Comparison of ENCODE assay signal across 8 mouse cellular contexts in the genomic region with DNA sequence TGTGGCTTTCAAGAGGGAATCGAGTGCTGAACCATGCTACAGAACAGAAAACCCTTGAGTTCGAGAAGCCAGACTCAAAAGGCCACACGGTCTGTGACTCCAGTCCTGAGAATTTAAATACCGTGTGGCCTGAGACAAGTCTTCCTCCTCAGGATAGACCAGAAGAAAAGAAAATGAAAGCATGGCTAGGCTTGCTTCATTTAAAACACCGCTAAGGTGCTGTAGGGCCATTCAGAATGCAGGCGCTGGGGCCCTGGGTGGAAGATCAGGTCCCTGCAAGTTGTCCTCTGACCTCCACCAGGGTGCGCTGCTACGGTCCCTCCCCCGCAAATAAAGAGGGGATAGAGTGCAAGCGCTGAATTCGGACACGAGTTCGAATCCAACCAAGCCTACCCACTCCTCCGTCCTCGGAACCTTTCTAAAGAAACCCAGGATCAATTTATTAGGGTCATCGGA. TPM values are rescaled to one million over a fixed set of nuclear protein-coding genes. Genes with fewer than 3 reads are reported as not detected.
DNase-seq lines count a peak whose midpoint lies in the region; ATAC-seq and TF ChIP-seq lines count a peak whose summit lies in the region.

No protein-coding gene starts in this region.

- H3K4me1 ChIP-seq in heart, embryonic 12.5 days (replicated peaks), result peaks cover 17% of the 10 kb centered on the region
- H3K4me1 ChIP-seq in kidney, postnatal 0 days (replicated peaks; ENCODE audit: insufficient read depth, low read length), result peaks cover 7% of the 10 kb centered on the region; the same call in 1 of the 2 replicates
- peaks cover 10% of the 10 kb centered on the region for H3K4me1 ChIP-seq in spleen, adult 2 months (ENCODE audit: control insufficient read depth, insufficient read depth, insufficient read length)

- peak overlapping the region; percentile 91 for H3K4me3 ChIP-seq in heart, embryonic 12.5 days
- H3K4me3 ChIP-seq in kidney, postnatal 0 days (replicated peaks; ENCODE audit: low read depth, low read length), result peak overlapping the region; percentile 59
- H3K4me3 ChIP-seq in macrophage (ENCODE audit: inconsistent target), result peak overlapping the region; percentile 74
- peak overlapping the region; percentile 82 for H3K4me3 ChIP-seq in spleen, adult 2 months (ENCODE audit: extremely low read depth, insufficient read depth, insufficient read length)

- H3K27ac ChIP-seq in heart, embryonic 12.5 days (ENCODE audit: poor library complexity, severe bottlenecking), result 0 out of 2 replicates have a peak overlapping the region, but pooled peaks have one; percentile 38
- peak overlapping the region; percentile 58; the same call in 1 of the 2 replicates for H3K27ac ChIP-seq in kidney, postnatal 0 days
- peak overlapping the region; percentile 42 for H3K27ac ChIP-seq in macrophage
- H3K27ac ChIP-seq in spleen, adult 2 months (ENCODE audit: insufficient read depth, low read length), result no peak overlapping the region; the same call in 1 of the 2 replicates

- DNase-seq in CD8-positive naive resting alpha-beta T cell, adult 2 months (ENCODE audit: low read depth in 2 of 2, low spot score in 2 of 2), result peak; percentile 40 to 63
- peak; percentile 61 for DNase-seq in kidney, postnatal 0 days (ENCODE audit: low spot score)
- DNase-seq in spleen, adult 2 months (ENCODE audit: low read depth in 1 of 2, low spot score in 2 of 2), result peak; percentile 26 to 43
- no peak for DNase-seq in layer of hippocampus, adult 9-10 months (ENCODE audit: low spot score)

- no peaks in the 10 kb centered on the region for H3K79me2 ChIP-seq in macrophage (ENCODE audit: inconsistent target)

- H3K4me2 ChIP-seq in heart, embryonic 12.5 days, result peak overlapping the region; percentile 89
- peak overlapping the region; percentile 69 for H3K4me2 ChIP-seq in kidney, postnatal 0 days (ENCODE audit: low read length)

- peaks cover 28% of the 10 kb centered on the region for H3K36me3 ChIP-seq in heart, embryonic 12.5 days
- H3K36me3 ChIP-seq in kidney, postnatal 0 days (ENCODE audit: insufficient read depth, low read length), result peaks cover 16% of the 10 kb centered on the region; the same call in 1 of the 2 replicates
- peaks cover 14% of the 10 kb centered on the region; the same call in 1 of the 2 replicates for H3K36me3 ChIP-seq in macrophage (ENCODE audit: inconsistent target)
- 0 out of 2 replicates have a peak, but pooled peaks cover 2% of the 10 kb centered on the region for H3K36me3 ChIP-seq in spleen, adult 2 months (ENCODE audit: control insufficient read depth, insufficient read depth, low read length)

- peaks cover 15% of the 10 kb centered on the region for H3K9me3 ChIP-seq in heart, embryonic 12.5 days (replicated peaks)
- 0 out of 2 replicates have a peak, but pooled peaks cover 3% of the 10 kb centered on the region for H3K9me3 ChIP-seq in kidney, postnatal 0 days (replicated peaks; ENCODE audit: low read length)

- 11% methylated on average over 16 of the region's 16 CpGs for WGBS in heart, embryonic 12.5 days
- WGBS in kidney, postnatal 0 days, result 8% methylated on average over 16 of the region's 16 CpGs
- WGBS in macrophage (ENCODE audit: missing documents), result 4% methylated on average over 16 of the region's 16 CpGs
- WGBS in spleen, adult 2 months, result 2% methylated on average over 16 of the region's 16 CpGs

- H3K27me3 ChIP-seq in heart, embryonic 12.5 days (replicated peaks), result no peaks in the 10 kb centered on the region
- no peaks in the 10 kb centered on the region for H3K27me3 ChIP-seq in kidney, postnatal 0 days (ENCODE audit: insufficient read depth, low read length)
- H3K27me3 ChIP-seq in spleen, adult 2 months (ENCODE audit: control insufficient read depth, insufficient read depth, low read length), result no peaks in the 10 kb centered on the region

- peak; percentile 13 for ATAC-seq in activated CD4-positive, CD25-positive, alpha-beta regulatory T cell, adult 4 months
- ATAC-seq in common myeloid progenitor, adult 5-6 weeks (replicated peaks; ENCODE audit: low read depth, poor library complexity, severe bottlenecking), result peak; percentile 65
- peak; percentile 65; the same call in 1 of the 2 replicates for ATAC-seq in heart, embryonic 12.5 days (ENCODE audit: insufficient number of reproducible peaks, low FRiP score)
- peak; percentile 37; the same call in 1 of the 2 replicates for ATAC-seq in kidney, postnatal 0 days (replicated peaks; ENCODE audit: low FRiP score, low read depth)

- H3K9ac ChIP-seq in heart, embryonic 12.5 days, result peak overlapping the region; percentile 98
- peak overlapping the region; percentile 84 for H3K9ac ChIP-seq in kidney, postnatal 0 days (ENCODE audit: low read depth, low read length)

- TF ChIP-seq CTCF in kidney, postnatal 0 days (IDR thresholded peaks at IDR 0.05; ENCODE audit: low read depth), result peak; percentile 62
- TF ChIP-seq CTCF in spleen, adult 2 months (IDR thresholded peaks at IDR 0.05; ENCODE audit: extremely low read depth, insufficient read depth, insufficient read length, insufficient replicate concordance), result peak; percentile 21; the same call in 1 of the 2 replicates

- TF ChIP-seq POLR2A in spleen, adult 2 months (IDR thresholded peaks at IDR 0.05; ENCODE audit: low read depth, low read length), result no peak

RNA-seq across cellular contexts. Expression of a gene that starts 0.5 kb away (rescaled TPM):
- polyA plus RNA-seq in activated CD4-positive, CD25-positive, alpha-beta regulatory T cell, adult 4 months (2017; shearing (Covaris generic)), result 10 to 100 TPM; 32.2 to 35.6 TPM
- 64.0 and 68.8 TPM in 2 replicates for total RNA-seq in common myeloid progenitor, adult 5-6 weeks (2017)
- polyA plus RNA-seq in heart, embryonic 12.5 days (2016; fragmentation: Nextera tagmentation; extraction: Ambion mirVana), result 61.2 and 63.0 TPM in 2 replicates
- polyA plus RNA-seq in kidney, postnatal 0 days (2015; fragmentation: Nextera tagmentation; extraction: Ambion mirVana), result 54.7 and 60.2 TPM in 2 replicates
- 10 to 100 TPM in 19 of 26 experiments, 1 to 10 TPM in 7; 2.1 to 51.1 (median 17.2) TPM for total RNA-seq in macrophage (2018; cell fraction: chromatin; rRNA removed)
- 10 to 100 TPM in 13 of 26 experiments, 1 to 10 TPM in 13; 5.8 to 16.0 (median 9.9) TPM for total RNA-seq in macrophage (2018; cell fraction: cytosol; rRNA removed)
- 10 to 100 TPM in 13 of 26 experiments, 1 to 10 TPM in 13; 2.0 to 30.9 (median 10.7) TPM for total RNA-seq in macrophage (2018; cell fraction: nucleus; rRNA removed)
- polyA plus RNA-seq in macrophage (2018), result 9.5 to 24.0 TPM (median 13.0 TPM) in 3 replicates
- polyA plus RNA-seq in spleen, adult 2 months (2012; rRNA removed), result 15.7 and 18.7 TPM in 2 replicates

RNA-seq across cellular contexts. Expression of a gene that starts 25.5 kb away (rescaled TPM):
- under 1 TPM; 0.20 to 0.27 TPM for polyA plus RNA-seq in activated CD4-positive, CD25-positive, alpha-beta regulatory T cell, adult 4 months (2017; shearing (Covaris generic))
- under 0.01 and 0.19 TPM in 2 replicates for total RNA-seq in common myeloid progenitor, adult 5-6 weeks (2017)
- polyA plus RNA-seq in heart, embryonic 12.5 days (2016; fragmentation: Nextera tagmentation; extraction: Ambion mirVana), result 0.15 and 0.17 TPM in 2 replicates
- polyA plus RNA-seq in kidney, postnatal 0 days (2015; fragmentation: Nextera tagmentation; extraction: Ambion mirVana), result 0.42 and 0.71 TPM in 2 replicates
- total RNA-seq in macrophage (2018; cell fraction: chromatin; rRNA removed), result 1 to 10 TPM in 19 of 26 experiments, under 1 TPM in 7; 0.42 to 3.2 (median 1.3) TPM
- under 1 TPM; 0.14 to 0.69 (median 0.28) TPM for total RNA-seq in macrophage (2018; cell fraction: cytosol; rRNA removed)
- 1 to 10 TPM in 12 of 26 experiments, under 1 TPM in 14; 0.17 to 4.9 (median 0.99) TPM for total RNA-seq in macrophage (2018; cell fraction: nucleus; rRNA removed)
- polyA plus RNA-seq in macrophage (2018), result 0.07 to 0.72 TPM (median 0.28 TPM) in 3 replicates
- 0.30 and 0.43 TPM in 2 replicates for polyA plus RNA-seq in spleen, adult 2 months (2012; rRNA removed)

RNA-seq across cellular contexts. Expression of a gene that starts 31.2 kb away (rescaled TPM):
- polyA plus RNA-seq in activated CD4-positive, CD25-positive, alpha-beta regulatory T cell, adult 4 months (2017; shearing (Covaris generic)), result 10 to 100 TPM; 11.0 TPM
- 19.4 and 26.6 TPM in 2 replicates for total RNA-seq in common myeloid progenitor, adult 5-6 weeks (2017)
- 94.4 and 96.8 TPM in 2 replicates for polyA plus RNA-seq in heart, embryonic 12.5 days (2016; fragmentation: Nextera tagmentation; extraction: Ambion mirVana)
- 89.3 and 92.2 TPM in 2 replicates for polyA plus RNA-seq in kidney, postnatal 0 days (2015; fragmentation: Nextera tagmentation; extraction: Ambion mirVana)
- 100 to 1,000 TPM; 104 to 399 (median 174) TPM for total RNA-seq in macrophage (2018; cell fraction: chromatin; rRNA removed)
- total RNA-seq in macrophage (2018; cell fraction: cytosol; rRNA removed), result 100 to 1,000 TPM in 25 of 26 experiments, 10 to 100 TPM in 1; 98.9 to 192 (median 133) TPM
- 100 to 1,000 TPM; 109 to 256 (median 145) TPM for total RNA-seq in macrophage (2018; cell fraction: nucleus; rRNA removed)
- 113 to 142 TPM (median 114 TPM) in 3 replicates for polyA plus RNA-seq in macrophage (2018)
- 43.4 and 56.1 TPM in 2 replicates for polyA plus RNA-seq in spleen, adult 2 months (2012; rRNA removed)

Comparison
In these comparisons a context has a peak if more than half of its experiments do, and no peak if none do; other contexts are left out.
1. ATAC-seq: peak in every context shown above with its lines; median percentile 65 in common myeloid progenitor, adult 5-6 weeks; 65 in heart, embryonic 12.5 days; 37 in kidney, postnatal 0 days; 13 in activated CD4-positive, CD25-positive, alpha-beta regulatory T cell, adult 4 months.